Mouse (Mus musculus) hindbrain, embryonic 15.5 days (tissue): Measurements from ENCODE around the gene H2al1a. TPM values are rescaled to one million over a fixed set of nuclear protein-coding genes. Genes with fewer than 3 reads are reported as not detected.

Experiments used
- polyA plus RNA-seq: library from polyadenylated mRNA; unstranded; fragments of >200 nt; fragmentation: Nextera tagmentation; extraction: Ambion mirVana; gene quantifications from 2 replicates; pipeline ENCODE4 v1.2.1, GENCODE M21; 2015

Gene H2al1a
- polyA plus RNA-seq, 1 experiment from 2014 or later, result not detected

Other genes starting within 250 kb of the H2al1a start
- gene H2al1b, start 3.2 kb downstream of the H2al1a start, polyA plus RNA-seq, result not detected in 2 replicates
- gene H2al1c, start 6.4 kb downstream of the H2al1a start, polyA plus RNA-seq, result not detected in 2 replicates
- not detected in 2 replicates for gene H2al1d, start 9.6 kb downstream of the H2al1a start, polyA plus RNA-seq
- not detected in 2 replicates for gene H2al1e, start 12.7 kb downstream of the H2al1a start, polyA plus RNA-seq
- gene H2al1f, start 15.9 kb downstream of the H2al1a start, polyA plus RNA-seq, result not detected in 2 replicates
- gene H2al1g, start 19.0 kb downstream of the H2al1a start, polyA plus RNA-seq, result not detected in 2 replicates
- not detected in 2 replicates for gene H2al1h, start 22.2 kb downstream of the H2al1a start, polyA plus RNA-seq
- not detected in 2 replicates for gene H2al1i, start 25.4 kb downstream of the H2al1a start, polyA plus RNA-seq
- not detected in 2 replicates for gene H2al1j, start 28.6 kb downstream of the H2al1a start, polyA plus RNA-seq